Mouse (Mus musculus) small intestine, adult 2 months (tissue): ENCODE data around the gene Rab19.

Source experiments
- CTCF ChIP-seq: fragments of 200-500 bp; IDR thresholded peaks from 2 replicates; pipeline ENCODE4 v1.5.1; 2012; ENCODE audit warnings: low read depth, mild to moderate bottlenecking, control low read depth, inconsistent platforms, low read length, moderate library complexity, mixed read lengths; ENCODE audit not compliant: insufficient replicate concordance, insufficient read length; ENCODE audit errors: extremely low read depth
- POLR2A ChIP-seq: fragments of 200-500 bp; IDR thresholded peaks from 2 replicates; pipeline ENCODE4 v1.6.1; 2012; ENCODE audit warnings: low read depth, mild to moderate bottlenecking, control low read depth, inconsistent platforms, low read length, moderate library complexity

DNA sequence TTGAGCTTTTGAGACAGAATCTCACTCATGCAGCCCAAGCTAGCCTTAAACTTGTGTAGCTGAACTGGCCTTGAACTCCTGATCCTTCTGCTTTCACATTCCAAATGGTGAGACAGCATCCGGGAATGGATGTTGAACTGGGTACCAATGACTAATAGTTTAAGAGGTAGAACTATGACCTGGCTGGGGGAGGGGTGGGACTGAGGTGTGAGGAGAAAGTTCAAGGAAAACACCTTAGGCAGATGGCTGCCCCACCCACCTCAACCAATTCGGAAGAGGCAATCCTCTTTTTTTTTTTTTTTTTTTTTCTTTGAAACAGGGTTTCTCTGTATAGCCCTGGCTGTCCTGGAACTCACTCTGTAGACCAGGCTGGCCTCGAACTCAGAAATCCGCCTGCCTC, 45.8 kb downstream of the Rab19 start:
- TF ChIP-seq CTCF (no peak), POLR2A (no peak)
